32 mouse cellular contexts compared by ENCODE assay signal in genomic region chr3:26752441-26752840, GRCm38 (mm10).
"Had no signal": no experiment of that assay in that cellular context is flagged by ENCODE, and none has a peak within 500 bp of the region (broad histone marks: within the 10 kb centered on the region; RNA-seq: fewer than 3 reads in every experiment).

No protein-coding gene starts in this region.

- ATAC-seq: liver, embryonic 12.5 days; liver, postnatal 0 days; lung, postnatal 0 days; midbrain, embryonic 15.5 days; midbrain, embryonic 16.5 days had no signal

- H3K27me3 ChIP-seq: limb, embryonic 12.5 days; limb, embryonic 13.5 days; limb, embryonic 15.5 days; liver, embryonic 12.5 days; liver, embryonic 13.5 days; liver, embryonic 15.5 days; lung, embryonic 15.5 days; megakaryocyte, embryonic 14.5 days; midbrain, embryonic 12.5 days; midbrain, embryonic 15.5 days; neural tube, embryonic 12.5 days had no signal

- H3K4me1 ChIP-seq: limb, embryonic 10.5 days; limb, embryonic 12.5 days; limb, embryonic 13.5 days; limb, embryonic 15.5 days; liver, embryonic 12.5 days; liver, embryonic 13.5 days; liver, embryonic 15.5 days; lung, embryonic 15.5 days; megakaryocyte, embryonic 14.5 days; midbrain, embryonic 10.5 days; midbrain, embryonic 12.5 days; midbrain, embryonic 15.5 days; neural tube, embryonic 12.5 days had no signal

- H3K27ac ChIP-seq: left cerebral cortex, adult 2 months; limb, embryonic 10.5 days; limb, embryonic 12.5 days; limb, embryonic 13.5 days; limb, embryonic 15.5 days; liver, embryonic 12.5 days; liver, embryonic 13.5 days; liver, embryonic 14.5 days; liver, embryonic 15.5 days; lung, embryonic 15.5 days; macrophage; midbrain, embryonic 10.5 days; midbrain, embryonic 12.5 days; midbrain, embryonic 15.5 days; neural tube, embryonic 12.5 days had no signal

- H3K4me2 ChIP-seq: limb, embryonic 12.5 days; limb, embryonic 13.5 days; limb, embryonic 15.5 days; liver, embryonic 11.5 days; liver, embryonic 12.5 days; liver, embryonic 13.5 days; liver, embryonic 15.5 days; lung, embryonic 14.5 days; lung, embryonic 15.5 days; midbrain, embryonic 11.5 days; midbrain, embryonic 12.5 days; midbrain, embryonic 15.5 days; neural tube, embryonic 12.5 days had no signal

- H3K4me3 ChIP-seq: left cerebral cortex, adult 2 months; limb, embryonic 10.5 days; limb, embryonic 12.5 days; limb, embryonic 13.5 days; limb, embryonic 15.5 days; liver, embryonic 12.5 days; liver, embryonic 13.5 days; liver, embryonic 15.5 days; lung, embryonic 15.5 days; megakaryocyte, embryonic 14.5 days; midbrain, embryonic 10.5 days; midbrain, embryonic 12.5 days; midbrain, embryonic 15.5 days; myocyte; neural tube, embryonic 12.5 days had no signal

- DNase-seq: left cerebral cortex, postnatal 4 days; liver; liver, embryonic 13.5 days; liver, postnatal 0 days; lung, adult 18-20 months; lung, adult 2 months; lung, embryonic 14.5 days; lung, postnatal 10 days; lung, postnatal 14 days; lung, postnatal 36 days; lung, postnatal 4 days; midbrain, embryonic 14.5 days had no signal

- H3K36me3 ChIP-seq: limb, embryonic 10.5 days; limb, embryonic 12.5 days; limb, embryonic 13.5 days; limb, embryonic 15.5 days; liver, embryonic 12.5 days; liver, embryonic 13.5 days; liver, embryonic 15.5 days; lung, embryonic 15.5 days; midbrain, embryonic 10.5 days; midbrain, embryonic 12.5 days; midbrain, embryonic 15.5 days; neural tube, embryonic 12.5 days had no signal

- H3K9ac ChIP-seq: limb, embryonic 12.5 days; limb, embryonic 13.5 days; limb, embryonic 15.5 days; liver, embryonic 12.5 days; liver, embryonic 13.5 days; liver, embryonic 14.5 days; liver, embryonic 15.5 days; liver, postnatal 0 days; lung, embryonic 14.5 days; lung, embryonic 15.5 days; midbrain, embryonic 12.5 days; midbrain, embryonic 15.5 days; neural tube, embryonic 12.5 days had no signal

- H3K9me3 ChIP-seq: limb, embryonic 10.5 days; limb, embryonic 12.5 days; limb, embryonic 13.5 days; limb, embryonic 15.5 days; liver, embryonic 12.5 days; liver, embryonic 13.5 days; liver, embryonic 15.5 days; lung, embryonic 15.5 days; megakaryocyte, embryonic 14.5 days; midbrain, embryonic 10.5 days; midbrain, embryonic 12.5 days; midbrain, embryonic 15.5 days; neural tube, embryonic 12.5 days had no signal
